Mouse (Mus musculus) embryonic facial prominence, embryonic 15.5 days (tissue): ENCODE measurements around the gene Dr1. TPM values are rescaled to one million over a fixed set of nuclear protein-coding genes. Genes with fewer than 3 reads are reported as not detected.
"Not testable (repeated sequence)": the region's sequence is repeated elsewhere in the genome, so short reads cannot be mapped to it uniquely, and the experiment has no call there.

ENCODE experiments used
- ATAC-seq: fragments of 200-750 bp; cut with Nextera tagmentation; 2 replicates; pipeline ENCODE4 v1.8.0; 2017; ENCODE audit warnings: low read depth, moderate TSS enrichment; ENCODE audit not compliant: insufficient number of reproducible peaks, low FRiP score, low TSS enrichment
- H3K27ac ChIP-seq: fragments of 300-500 bp; sonication (generic); replicated peaks from 2 replicates; pipeline ENCODE4 v1.5.1; 2015; ENCODE audit warnings: mild to moderate bottlenecking, inconsistent platforms
- H3K27me3 ChIP-seq: fragments of 300-500 bp; sonication (generic); 2 replicates; pipeline ENCODE4 v1.6.1; 2015; ENCODE audit warnings: inconsistent platforms
- H3K36me3 ChIP-seq: fragments of 300-500 bp; sonication (generic); 2 replicates; pipeline ENCODE4 v1.6.1; 2015; ENCODE audit warnings: mild to moderate bottlenecking, inconsistent platforms
- H3K4me1 ChIP-seq: fragments of 300-500 bp; sonication (generic); 2 replicates; pipeline ENCODE4 v1.6.1; 2015; ENCODE audit warnings: inconsistent platforms
- H3K4me2 ChIP-seq: fragments of 300-500 bp; sonication (generic); replicated peaks from 2 replicates; pipeline ENCODE4 v1.6.1; 2015; ENCODE audit warnings: mild to moderate bottlenecking, inconsistent platforms
- H3K4me3 ChIP-seq: fragments of 300-500 bp; sonication (generic); replicated peaks from 2 replicates; pipeline ENCODE4 v1.5.1; 2015; ENCODE audit warnings: mild to moderate bottlenecking, inconsistent platforms
- H3K9ac ChIP-seq: fragments of 300-500 bp; sonication (generic); 2 replicates; pipeline ENCODE4 v1.6.1; 2015; ENCODE audit warnings: inconsistent platforms
- H3K9me3 ChIP-seq: fragments of 300-500 bp; sonication (generic); replicated peaks from 2 replicates; pipeline ENCODE4 v1.6.1; 2016; ENCODE audit warnings: inconsistent platforms
- WGBS: fragments of 180-500 bp; shearing (Covaris S2); methylation state at CpG from one replicate; pipeline ENCODE4 v1.1.7; 2015; 5-methylcytosine and 5-hydroxymethylcytosine counted together
- polyA plus RNA-seq: library from polyadenylated mRNA; unstranded; fragments of >200 nt; fragmentation: Nextera tagmentation; extraction: Ambion mirVana; gene quantifications from 2 replicates; pipeline ENCODE4 v1.2.1, GENCODE M21; 2015

Gene Dr1
- polyA plus RNA-seq, 1 experiment from 2014 or later: 39.5 TPM

- WGBS: 44% methylated on average over 9 of the region's 9 CpGs
- H3K4me1 ChIP-seq: peaks cover 21% of the 10 kb centered on the region
- no peaks in the 10 kb centered on the region for H3K9me3 ChIP-seq
- H3K27ac ChIP-seq: no peak overlapping the region
- 0 out of 2 replicates have a peak, but pooled peaks cover 2% of the 10 kb centered on the region for H3K36me3 ChIP-seq
- peak overlapping the region; percentile 96; the same call in 1 of the 2 replicates for H3K9ac ChIP-seq
- H3K27me3 ChIP-seq: no peaks in the 10 kb centered on the region
- H3K4me2 ChIP-seq: peak overlapping the region; percentile 76
- no peak for ATAC-seq
- H3K4me3 ChIP-seq: peak overlapping the region; percentile 96
These were observed 1.7 kb downstream of the Dr1 start for GRCm38 (mm10) chr5:108270415-108270814.

- not testable (repeated sequence) for H3K9me3 ChIP-seq, H3K27me3 ChIP-seq, ATAC-seq, H3K4me3 ChIP-seq, H3K9ac ChIP-seq, H3K27ac ChIP-seq, H3K36me3 ChIP-seq
- WGBS: 82% methylated on average over 6 of the region's 6 CpGs
- Histone ChIP-seq H3K4me1 (peaks cover 21% of the 10 kb centered on the region), H3K4me2 (peak overlapping the region; percentile 37; the same call in 1 of the 2 replicates)
These were observed 2.6 kb downstream of the Dr1 start for GRCm38 (mm10) chr5:108271345-108271744.

DNA sequence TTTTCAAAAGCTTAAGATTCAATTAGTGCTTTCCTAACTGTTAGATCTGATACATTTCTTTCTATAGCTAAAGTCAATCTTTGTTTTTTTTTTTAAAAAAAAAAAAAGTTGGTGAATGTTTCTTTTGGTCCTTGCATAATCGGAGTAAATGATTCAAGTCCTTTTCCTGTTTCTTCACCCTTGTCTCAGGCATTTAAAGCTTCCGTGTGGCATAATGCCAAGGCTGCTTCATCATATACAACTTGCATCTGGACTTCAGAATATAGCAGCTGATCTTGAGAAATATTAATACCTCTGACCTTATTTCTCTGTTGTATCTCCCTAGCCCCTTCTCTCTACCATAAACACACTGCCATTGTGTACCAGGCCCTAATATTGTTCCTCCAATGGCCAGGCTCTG lies 18.3 kb downstream of the Dr1 start:
- no peak for ATAC-seq
- H3K4me3 ChIP-seq: no peak overlapping the region
- no peak overlapping the region for H3K9ac ChIP-seq
- H3K4me1 ChIP-seq: no peaks in the 10 kb centered on the region
- no peaks in the 10 kb centered on the region for H3K36me3 ChIP-seq
- 81% methylated on average over 2 of the region's 2 CpGs for WGBS
- no peaks in the 10 kb centered on the region for H3K9me3 ChIP-seq
- H3K4me2 ChIP-seq: no peak overlapping the region
- H3K27me3 ChIP-seq: no peaks in the 10 kb centered on the region
- no peak overlapping the region for H3K27ac ChIP-seq

- WGBS: 72% methylated on average over 3 of the region's 3 CpGs
- no peaks in the 10 kb centered on the region for H3K27me3 ChIP-seq
These were observed 32.9 kb downstream of the Dr1 start for GRCm38 (mm10) chr5:108301567-108301966.

DNA sequence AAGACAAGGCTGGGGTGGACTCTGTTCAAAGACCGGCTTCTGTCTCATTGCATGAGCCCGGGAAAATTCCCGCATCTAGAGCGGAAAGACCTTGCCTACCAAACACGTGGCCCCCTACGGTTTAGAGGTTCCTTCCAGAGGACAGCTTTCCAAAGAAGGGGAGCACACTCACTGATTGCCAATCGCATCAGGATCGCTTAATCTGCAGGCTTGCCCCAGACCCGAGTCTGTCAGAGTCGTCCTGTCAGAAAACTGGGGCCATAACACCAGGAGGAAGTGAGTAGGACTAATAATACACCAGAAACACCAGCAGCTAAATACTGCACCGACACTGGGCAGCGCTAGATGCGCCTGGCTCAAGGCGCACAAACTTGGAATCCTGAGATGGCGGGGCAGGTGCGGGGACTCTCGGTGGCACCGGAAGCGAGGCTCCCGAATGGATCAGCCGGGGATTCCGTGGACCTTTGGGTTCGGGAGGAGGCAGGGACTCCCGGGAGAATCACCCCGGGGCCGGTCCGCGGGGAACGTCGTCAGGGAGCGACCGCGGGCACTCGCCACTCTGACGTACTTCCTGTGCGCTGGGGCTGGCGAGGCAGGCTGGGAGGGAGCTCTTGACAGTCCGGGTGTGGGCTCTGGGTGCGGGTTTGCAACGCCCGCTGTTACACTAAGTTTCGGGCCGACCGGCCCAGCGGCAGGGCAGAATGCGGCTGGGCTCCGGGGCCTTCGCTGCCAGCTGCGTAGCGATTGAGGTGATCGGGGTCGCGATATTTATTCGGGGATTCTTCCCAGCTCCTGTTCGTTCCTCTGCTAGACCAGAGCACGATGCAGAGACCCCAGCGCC lies 43.7 kb downstream of the Dr1 start, which contains the start of gene Pigg:
Gene Pigg (plus strand): TSS at position 386 of the 841 bp plus-strand sequence.
- under 1% methylated on average over 57 of the region's 57 CpGs for WGBS
- Histone ChIP-seq H3K9ac (peak within 1 kb of the TSS; percentile 60), H3K36me3 (no peaks in the 10 kb centered on the region), H3K27me3 (no peaks in the 10 kb centered on the region), H3K4me3 (peak within 1 kb of the TSS; percentile 82), H3K4me1 (peaks cover 6% of the 10 kb centered on the region), H3K9me3 (no peaks in the 10 kb centered on the region), H3K27ac (peak within 1 kb of the TSS; percentile 83), H3K4me2 (peak within 1 kb of the TSS; percentile 74)
- peak; percentile 92 for ATAC-seq

More at GRCm38 (mm10) chr5:108301567-108301966, 32.9 kb downstream of the Dr1 start:
- Histone ChIP-seq H3K9me3 (no peaks in the 10 kb centered on the region), H3K4me2 (no peak overlapping the region), H3K4me1 (no peaks in the 10 kb centered on the region), H3K4me3 (no peak overlapping the region), H3K36me3 (no peaks in the 10 kb centered on the region), H3K9ac (no peak overlapping the region), H3K27ac (no peak overlapping the region)
- ATAC-seq: no peak

GRCm38 (mm10) chr5:108313065-108313860 lies 44.6 kb downstream of the Dr1 start:
- H3K9me3 ChIP-seq: no peaks in the 10 kb centered on the region
- peak overlapping the region; percentile 74 for H3K4me2 ChIP-seq
- ATAC-seq: no peak
- peak overlapping the region; percentile 82 for H3K4me3 ChIP-seq
- no peaks in the 10 kb centered on the region for H3K27me3 ChIP-seq
- H3K27ac ChIP-seq: no peak overlapping the region
- WGBS: 6% methylated on average over 16 of the region's 16 CpGs
- H3K36me3 ChIP-seq: no peaks in the 10 kb centered on the region
- peak overlapping the region; percentile 60 for H3K9ac ChIP-seq
- peaks cover 6% of the 10 kb centered on the region for H3K4me1 ChIP-seq

Other genes starting within 250 kb of the Dr1 start
- 89.3 and 94.2 TPM in 2 replicates for gene Mtf2, start 203.2 kb upstream of the Dr1 start, polyA plus RNA-seq
- 34.1 and 38.6 TPM in 2 replicates for gene Tmed5, start 136.3 kb upstream of the Dr1 start, polyA plus RNA-seq
- 10.6 and 11.0 TPM in 2 replicates for gene Ccdc18, start 136.0 kb upstream of the Dr1 start, polyA plus RNA-seq
- 5.4 and 5.9 TPM in 2 replicates for gene Pigg, start 43.7 kb downstream of the Dr1 start, polyA plus RNA-seq
- gene Gm42517, start 99.0 kb downstream of the Dr1 start, polyA plus RNA-seq: 0.25 and 0.29 TPM in 2 replicates
- 0.15 and 0.24 TPM in 2 replicates for gene Pde6b, start 119.5 kb downstream of the Dr1 start, polyA plus RNA-seq
- 360 and 374 TPM in 2 replicates for gene Atp5k, start 165.6 kb downstream of the Dr1 start, polyA plus RNA-seq
- gene Mfsd7a, start 180.0 kb downstream of the Dr1 start, polyA plus RNA-seq: 0.65 and 1.1 TPM in 2 replicates
- 19.5 and 20.9 TPM in 2 replicates for gene Pcgf3, start 192.3 kb downstream of the Dr1 start, polyA plus RNA-seq